ENCODE assay signal across 9 mouse cellular contexts in genomic region chr17:47008506-47008905, GRCm38 (mm10). TPM values are rescaled to one million over a fixed set of nuclear protein-coding genes. Genes with fewer than 3 reads are reported as not detected.
DNase-seq lines count a peak whose midpoint lies in the region; ATAC-seq and TF ChIP-seq lines count a peak whose summit lies in the region.
"Had no signal": no experiment of that assay in that cellular context is flagged by ENCODE, and none has a peak within 500 bp of the region (broad histone marks: within the 10 kb centered on the region; RNA-seq: fewer than 3 reads in every experiment).

No protein-coding gene starts in this region.

- no peaks in the 10 kb centered on the region for H3K9me3 ChIP-seq in lung, embryonic 15.5 days
- no peaks in the 10 kb centered on the region for H3K9me3 ChIP-seq in forebrain, embryonic 13.5 days (replicated peaks)
- no peaks in the 10 kb centered on the region for H3K9me3 ChIP-seq in limb, embryonic 14.5 days (ENCODE audit: control insufficient read depth, low read length)

- peak overlapping the region; percentile 90 for H3K4me3 ChIP-seq in lung, embryonic 15.5 days
- peak overlapping the region; percentile 83 for H3K4me3 ChIP-seq in forebrain, embryonic 13.5 days
- H3K4me3 ChIP-seq in limb, embryonic 14.5 days (replicated peaks; ENCODE audit: low read length) = peak overlapping the region; percentile 97

- H3K27ac ChIP-seq in lung, embryonic 15.5 days = no peak overlapping the region
- no peak overlapping the region for H3K27ac ChIP-seq in forebrain, embryonic 13.5 days
- no peak overlapping the region for H3K27ac ChIP-seq in limb, embryonic 14.5 days (replicated peaks; ENCODE audit: low read depth, low read length)

- H3K4me1 ChIP-seq in lung, embryonic 15.5 days = peaks cover 32% of the 10 kb centered on the region
- peaks cover 18% of the 10 kb centered on the region for H3K4me1 ChIP-seq in forebrain, embryonic 13.5 days
- H3K4me1 ChIP-seq in limb, embryonic 14.5 days (ENCODE audit: control insufficient read depth, insufficient read depth, low read length) = peaks cover 10% of the 10 kb centered on the region

- DNase-seq in lung, postnatal 10 days = no peak
- no peak for DNase-seq in limb, embryonic 14.5 days (ENCODE audit: low spot score)
- peak; percentile 15 for DNase-seq in splenic B cell, adult 2 months (ENCODE audit: low read depth, low spot score)
- no peak for DNase-seq in layer of hippocampus, postnatal 25 days (ENCODE audit: extremely low spot score in 1 of 2, low spot score in 1 of 2)
- no peak for DNase-seq in ovary, adult 18-20 months (ENCODE audit: low spot score)
- DNase-seq in spleen, adult 18-20 months = no peak
- DNase-seq: thymus, adult 18-20 months had no signal

- peaks cover 10% of the 10 kb centered on the region; the same call in 1 of the 2 replicates for H3K36me3 ChIP-seq in lung, embryonic 15.5 days
- 0 out of 2 replicates have a peak, but pooled peaks cover 13% of the 10 kb centered on the region for H3K36me3 ChIP-seq in forebrain, embryonic 13.5 days (ENCODE audit: poor library complexity, severe bottlenecking)
- H3K36me3 ChIP-seq in limb, embryonic 14.5 days (ENCODE audit: control insufficient read depth, insufficient read depth, low read length) = peaks cover 6% of the 10 kb centered on the region
- no peaks in the 10 kb centered on the region for H3K36me3 ChIP-seq in splenic B cell, adult 2 months (ENCODE audit: control insufficient read depth, insufficient read depth, low read length, poor library complexity, severe bottlenecking)

- peak overlapping the region; percentile 75 for H3K4me2 ChIP-seq in lung, embryonic 15.5 days
- peak overlapping the region; percentile 85 for H3K4me2 ChIP-seq in forebrain, embryonic 13.5 days
- peak overlapping the region; percentile 69 for H3K4me2 ChIP-seq in limb, embryonic 14.5 days (replicated peaks; ENCODE audit: low read depth, low read length, severe bottlenecking)

- WGBS in lung, embryonic 15.5 days = 26% methylated on average over 8 of the region's 8 CpGs
- WGBS in forebrain, embryonic 13.5 days = 66% methylated on average over 8 of the region's 8 CpGs
- 34% methylated on average over 8 of the region's 8 CpGs for WGBS in limb, embryonic 14.5 days

- no peak for TF ChIP-seq POLR2A in limb, embryonic 14.5 days (IDR thresholded peaks at IDR 0.05; ENCODE audit: borderline replicate concordance, extremely low read depth, insufficient read depth, insufficient read length)

- H3K9ac ChIP-seq in lung, embryonic 15.5 days = 0 out of 2 replicates have a peak overlapping the region, but pooled peaks have one; percentile 91
- H3K9ac ChIP-seq in forebrain, embryonic 13.5 days = peak overlapping the region; percentile 89
- H3K9ac ChIP-seq in limb, embryonic 14.5 days (ENCODE audit: low read depth, low read length, severe bottlenecking) = 0 out of 2 replicates have a peak overlapping the region, but pooled peaks have one; percentile 96

- H3K27me3 ChIP-seq in lung, embryonic 15.5 days = no peaks in the 10 kb centered on the region
- H3K27me3 ChIP-seq in forebrain, embryonic 13.5 days = no peaks in the 10 kb centered on the region; the same call in 1 of the 2 replicates
- H3K27me3 ChIP-seq in limb, embryonic 14.5 days (ENCODE audit: control insufficient read depth, insufficient read depth, low read length) = no peaks in the 10 kb centered on the region
- no peaks in the 10 kb centered on the region for H3K27me3 ChIP-seq in splenic B cell, adult 2 months (ENCODE audit: control insufficient read depth, insufficient read depth, low read length, poor library complexity, severe bottlenecking)

- no peak for ATAC-seq in lung, embryonic 15.5 days (ENCODE audit: borderline replicate concordance, extremely low read depth, low FRiP score, low TSS enrichment)
- ATAC-seq in forebrain, embryonic 13.5 days = no peak
- ATAC-seq in limb, embryonic 14.5 days (ENCODE audit: low FRiP score, low read depth) = no peak

RNA-seq across cellular contexts. Expression of gene Ubr2, which starts 1.9 kb away (rescaled TPM):
- polyA plus RNA-seq in lung, embryonic 15.5 days (2015; fragmentation: Nextera tagmentation; extraction: Ambion mirVana) = 16.2 and 19.2 TPM in 2 replicates
- polyA plus RNA-seq in forebrain, embryonic 13.5 days (2015; fragmentation: Nextera tagmentation; extraction: Ambion mirVana) = 11.8 and 13.7 TPM in 2 replicates
- polyA plus RNA-seq in limb, embryonic 14.5 days (2012; rRNA removed) = 35.7 and 36.1 TPM in 2 replicates
- polyA plus RNA-seq in limb, embryonic 14.5 days (2014; fragmentation: Nextera tagmentation; extraction: Ambion mirVana) = 23.3 and 25.2 TPM in 2 replicates
- 10 to 100 TPM; 51.5 to 59.1 TPM for total RNA-seq in layer of hippocampus, postnatal 25 days (2021)
